Mouse (Mus musculus) heart, embryonic 15.5 days (tissue): Measurements from ENCODE around the gene Ttc16. TPM values are rescaled to one million over a fixed set of nuclear protein-coding genes. Genes with fewer than 3 reads are reported as not detected.
A peak's percentile ranks its signal among the peaks of the same experiment; 100 is the strongest.

ENCODE experiments used
- ATAC-seq: fragments of 200-750 bp; cut with Nextera tagmentation; replicated peaks from 2 replicates; pipeline ENCODE4 v1.8.0; 2017; ENCODE audit warnings: low read depth, moderate TSS enrichment; ENCODE audit not compliant: insufficient number of reproducible peaks, insufficient read depth, low FRiP score
- H3K27ac ChIP-seq: fragments of 300-500 bp; sonication (generic); 2 replicates; pipeline ENCODE4 v1.5.1; 2015; ENCODE audit warnings: mild to moderate bottlenecking, inconsistent platforms
- H3K27me3 ChIP-seq: fragments of 300-500 bp; sonication (generic); 2 replicates; pipeline ENCODE4 v1.6.1; 2015; ENCODE audit warnings: inconsistent platforms
- H3K36me3 ChIP-seq: fragments of 300-500 bp; sonication (generic); 2 replicates; pipeline ENCODE4 v1.6.1; 2015; ENCODE audit warnings: mild to moderate bottlenecking, inconsistent platforms
- H3K4me1 ChIP-seq: fragments of 300-500 bp; sonication (generic); replicated peaks from 2 replicates; pipeline ENCODE4 v1.6.1; 2015; ENCODE audit warnings: inconsistent platforms
- H3K4me2 ChIP-seq: fragments of 300-500 bp; sonication (generic); 2 replicates; pipeline ENCODE4 v1.6.1; 2015; ENCODE audit warnings: inconsistent platforms, mild to moderate bottlenecking, moderate library complexity
- H3K4me3 ChIP-seq: fragments of 300-500 bp; sonication (generic); 2 replicates; pipeline ENCODE4 v1.5.1; 2015; ENCODE audit warnings: mild to moderate bottlenecking, inconsistent platforms
- H3K9ac ChIP-seq: fragments of 300-500 bp; sonication (generic); 2 replicates; pipeline ENCODE4 v1.6.1; 2015; ENCODE audit warnings: mild to moderate bottlenecking, inconsistent platforms
- H3K9me3 ChIP-seq: fragments of 300-500 bp; sonication (generic); replicated peaks from 2 replicates; pipeline ENCODE4 v1.6.1; 2016; ENCODE audit warnings: inconsistent platforms
- WGBS: fragments of 180-500 bp; shearing (Covaris S2); methylation state at CpG from one replicate; pipeline ENCODE4 v1.1.7; 2015; ENCODE audit warnings: mixed read lengths; 5-methylcytosine and 5-hydroxymethylcytosine counted together
- polyA plus RNA-seq: library from polyadenylated mRNA; unstranded; fragments of >200 nt; fragmentation: Nextera tagmentation; extraction: Ambion mirVana; gene quantifications from 2 replicates; pipeline ENCODE4 v1.2.1, GENCODE M21; 2015

Ttc16 gene
- polyA plus RNA-seq, 1 experiment from 2014 or later, result 0.15 TPM

DNA sequence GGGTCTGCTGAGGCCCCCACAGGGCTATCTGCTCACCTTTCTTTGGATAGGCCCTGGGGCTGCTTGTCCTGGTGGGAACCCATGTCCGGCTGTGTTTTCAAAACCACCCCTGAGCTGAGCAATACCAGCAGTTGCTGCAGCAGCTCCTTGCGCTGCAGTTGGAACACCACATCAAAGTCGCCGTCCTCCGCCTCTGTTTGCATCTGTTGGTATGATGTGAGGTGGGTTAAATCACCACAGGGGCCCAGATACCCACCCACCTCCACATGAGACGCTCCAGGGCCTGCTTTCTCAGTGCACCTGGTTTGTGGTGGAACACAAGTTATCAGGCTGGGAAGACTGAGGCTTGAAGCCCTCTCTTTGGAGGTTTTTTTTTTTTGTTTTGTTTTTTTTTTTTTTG lies 2.6 kb upstream of the Ttc16 start:
- 79% methylated on average over 6 of the region's 6 CpGs for WGBS
- H3K36me3 ChIP-seq, result no peaks in the 10 kb centered on the region
- no peak overlapping the region for H3K27ac ChIP-seq
- no peak overlapping the region for H3K4me3 ChIP-seq
- H3K27me3 ChIP-seq, result peaks cover 5% of the 10 kb centered on the region; the same call in 1 of the 2 replicates
- ATAC-seq, result no peak
- no peak overlapping the region for H3K4me2 ChIP-seq
- H3K9me3 ChIP-seq, result no peaks in the 10 kb centered on the region
- H3K9ac ChIP-seq, result no peak overlapping the region
- peaks cover 16% of the 10 kb centered on the region for H3K4me1 ChIP-seq

DNA sequence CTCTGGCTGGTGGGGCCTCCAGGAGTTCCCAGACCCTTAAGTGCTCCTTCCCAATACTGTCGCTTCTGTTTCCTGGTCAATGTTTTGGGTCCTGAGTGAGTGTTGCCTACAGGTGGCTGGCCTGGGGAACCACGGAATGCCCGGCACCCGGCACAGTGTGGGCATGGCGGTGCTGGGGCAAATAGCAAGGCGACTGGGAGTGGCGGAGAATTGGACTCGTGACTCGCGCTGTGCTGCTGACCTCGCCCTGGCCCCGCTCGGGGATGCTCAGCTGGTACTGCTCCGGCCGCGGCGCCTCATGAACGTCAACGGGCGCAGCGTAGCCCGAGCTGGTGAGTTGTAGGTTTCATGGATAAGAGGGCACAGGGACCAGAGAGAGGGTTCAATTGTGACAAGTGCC lies 759 bp upstream of the Ttc16 start:
- H3K9me3 ChIP-seq, result no peaks in the 10 kb centered on the region
- peak overlapping the region; percentile 64 for H3K4me3 ChIP-seq
- peaks cover 5% of the 10 kb centered on the region; the same call in 1 of the 2 replicates for H3K27me3 ChIP-seq
- WGBS, result 27% methylated on average over 22 of the region's 22 CpGs
- H3K4me2 ChIP-seq, result peak overlapping the region; percentile 94
- H3K27ac ChIP-seq, result no peak overlapping the region
- peaks cover 20% of the 10 kb centered on the region for H3K4me1 ChIP-seq
- no peaks in the 10 kb centered on the region for H3K36me3 ChIP-seq
- peak overlapping the region; percentile 60; the same call in 1 of the 2 replicates for H3K9ac ChIP-seq
- no peak for ATAC-seq

DNA sequence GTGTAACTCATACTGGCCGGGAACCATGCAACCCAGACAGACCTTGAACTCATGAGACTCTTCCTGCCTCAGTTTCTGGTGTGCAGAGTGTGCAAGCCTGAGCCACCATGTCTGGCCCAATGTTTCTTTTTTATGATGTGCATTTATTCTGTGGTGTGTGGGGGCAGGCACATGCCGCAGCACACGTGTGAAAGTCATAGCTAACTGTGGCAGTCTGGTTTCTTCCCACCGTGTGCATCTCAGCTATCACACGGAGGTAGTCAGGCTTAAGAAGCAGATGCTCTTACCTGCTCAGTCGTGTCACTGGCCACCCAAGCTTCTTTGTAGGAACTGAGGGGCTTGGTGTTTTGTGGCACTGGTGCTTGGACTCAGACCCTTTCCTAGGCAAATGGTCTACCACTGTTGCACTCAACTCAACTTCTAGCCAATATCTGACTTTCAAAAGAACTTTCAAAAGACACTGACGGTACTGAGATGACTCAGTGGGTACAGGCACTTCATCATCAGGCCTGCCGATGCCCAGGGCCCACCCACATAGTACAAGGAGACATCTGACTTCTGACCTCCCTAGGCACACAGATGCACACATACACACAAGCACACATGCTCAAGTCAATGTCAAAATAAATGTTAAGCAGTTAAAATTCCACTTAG lies 2.7 kb downstream of the Ttc16 start:
- no peak overlapping the region for H3K4me2 ChIP-seq
- H3K27ac ChIP-seq, result no peak overlapping the region
- no peak overlapping the region for H3K9ac ChIP-seq
- no peaks in the 10 kb centered on the region for H3K9me3 ChIP-seq
- H3K4me3 ChIP-seq, result no peak overlapping the region
- H3K36me3 ChIP-seq, result no peaks in the 10 kb centered on the region
- H3K27me3 ChIP-seq, result peaks cover 5% of the 10 kb centered on the region; the same call in 1 of the 2 replicates
- ATAC-seq, result no peak
- peaks cover 17% of the 10 kb centered on the region for H3K4me1 ChIP-seq
- WGBS, result 76% methylated on average over 8 of the region's 8 CpGs

DNA sequence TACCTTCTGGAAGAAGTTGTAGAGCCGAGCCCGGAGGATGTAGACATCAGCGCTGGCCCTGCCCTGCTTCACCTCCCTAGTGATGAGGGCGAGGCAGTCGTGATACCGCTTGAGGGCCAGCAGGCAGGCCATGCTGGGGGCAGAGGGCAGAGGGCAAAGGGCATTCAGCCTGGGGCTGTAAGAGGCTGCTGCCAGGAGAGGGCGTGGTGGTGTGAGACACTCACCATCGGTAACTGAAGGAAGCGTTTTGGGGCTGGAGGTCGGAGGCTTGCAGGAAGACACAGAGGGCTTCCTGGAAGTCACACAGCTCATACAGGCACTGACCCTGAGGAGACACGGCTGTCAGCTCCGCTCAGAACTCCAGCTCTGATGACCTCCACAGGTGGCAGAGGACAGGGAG lies 3.5 kb downstream of the Ttc16 start:
- no peaks in the 10 kb centered on the region for H3K36me3 ChIP-seq
- no peak overlapping the region for H3K4me3 ChIP-seq
- peaks cover 5% of the 10 kb centered on the region; the same call in 1 of the 2 replicates for H3K27me3 ChIP-seq
- 26% methylated on average over 12 of the region's 12 CpGs for WGBS
- H3K27ac ChIP-seq, result no peak overlapping the region
- peaks cover 17% of the 10 kb centered on the region for H3K4me1 ChIP-seq
- no peaks in the 10 kb centered on the region for H3K9me3 ChIP-seq
- no peak overlapping the region for H3K9ac ChIP-seq
- no peak overlapping the region for H3K4me2 ChIP-seq
- ATAC-seq, result no peak

DNA sequence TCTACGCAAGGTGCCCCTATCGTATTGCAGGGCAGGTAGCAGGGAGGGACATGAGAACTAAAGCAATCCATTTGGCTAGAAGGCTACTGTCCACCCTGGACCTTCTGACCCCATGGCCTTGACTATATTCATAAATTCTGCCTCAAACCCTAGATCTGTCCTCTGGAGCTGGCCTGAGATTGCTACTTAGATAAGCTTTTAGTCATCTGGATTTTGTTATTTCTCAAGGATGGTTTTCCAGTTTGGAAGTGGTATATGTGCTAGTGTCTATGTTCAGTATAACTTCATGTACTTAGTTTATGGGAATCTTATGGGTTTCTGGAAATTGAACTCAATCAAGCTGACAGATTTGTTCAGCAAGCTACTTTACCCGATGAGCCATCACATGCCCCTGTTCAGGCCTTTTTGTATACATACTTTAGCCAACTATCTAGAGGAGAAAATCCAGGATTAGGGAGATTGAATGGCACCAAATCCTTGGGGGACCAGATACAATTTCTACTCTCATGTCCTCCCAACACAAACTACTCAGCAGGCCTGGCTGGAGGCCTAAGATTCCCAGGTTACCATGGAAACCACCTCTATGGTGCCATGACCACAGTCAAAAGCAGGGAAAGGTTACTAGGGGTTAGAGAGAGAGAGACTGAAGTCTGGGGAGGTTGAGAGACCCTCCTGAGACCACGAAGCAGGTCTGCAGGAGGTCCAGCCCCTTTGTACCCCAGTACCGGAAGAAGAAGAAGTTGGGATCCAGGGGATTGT lies 5.9 kb downstream of the Ttc16 start:
- 89% methylated on average over 5 of the region's 5 CpGs for WGBS
- Histone ChIP-seq H3K4me3 (no peak overlapping the region), H3K9me3 (no peaks in the 10 kb centered on the region), H3K27me3 (no peaks in the 10 kb centered on the region), H3K9ac (no peak overlapping the region), H3K4me1 (peaks cover 4% of the 10 kb centered on the region; the same call in 1 of the 2 replicates), H3K27ac (no peak overlapping the region), H3K4me2 (no peak overlapping the region), H3K36me3 (no peaks in the 10 kb centered on the region)
- no peak for ATAC-seq

DNA sequence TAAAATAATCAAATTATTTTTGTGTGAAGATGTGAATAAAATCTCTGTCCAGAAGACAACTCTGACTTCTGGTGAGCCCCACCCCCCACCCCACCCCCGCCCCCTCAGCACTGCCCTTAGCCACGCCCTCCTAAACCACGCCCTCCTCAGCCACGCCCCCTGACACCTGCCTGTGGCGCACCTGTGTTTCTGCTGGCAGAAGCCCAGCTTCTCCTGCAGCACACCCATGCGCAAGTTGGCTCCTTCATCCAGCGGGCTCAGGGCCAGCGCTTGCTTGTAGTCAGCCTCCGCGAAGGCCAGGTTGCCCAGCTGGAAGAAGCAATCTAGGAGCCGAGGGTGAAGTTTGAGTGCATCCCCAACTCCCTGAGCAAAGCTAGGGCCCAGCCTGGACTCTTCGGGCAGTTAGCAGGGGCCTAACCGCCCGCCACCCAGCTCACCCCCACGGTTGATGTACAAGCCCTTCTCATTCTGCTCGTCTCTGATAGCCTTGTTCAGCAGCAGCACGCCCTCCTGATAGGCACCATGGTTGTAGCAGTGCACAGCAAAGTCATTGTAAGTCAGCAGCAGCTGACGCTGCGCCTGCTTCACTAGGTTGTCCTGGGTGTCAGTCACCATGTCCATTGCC lies 6.7 kb downstream of the Ttc16 start:
- no peak overlapping the region for H3K4me3 ChIP-seq
- H3K9me3 ChIP-seq, result no peaks in the 10 kb centered on the region
- H3K27me3 ChIP-seq, result no peaks in the 10 kb centered on the region
- H3K4me1 ChIP-seq, result peaks cover 4% of the 10 kb centered on the region; the same call in 1 of the 2 replicates
- 51% methylated on average over 19 of the region's 19 CpGs for WGBS
- H3K4me2 ChIP-seq, result no peak overlapping the region
- no peak overlapping the region for H3K27ac ChIP-seq
- no peaks in the 10 kb centered on the region for H3K36me3 ChIP-seq
- H3K9ac ChIP-seq, result no peak overlapping the region
- ATAC-seq, result no peak; the same call in 1 of the 2 replicates

DNA sequence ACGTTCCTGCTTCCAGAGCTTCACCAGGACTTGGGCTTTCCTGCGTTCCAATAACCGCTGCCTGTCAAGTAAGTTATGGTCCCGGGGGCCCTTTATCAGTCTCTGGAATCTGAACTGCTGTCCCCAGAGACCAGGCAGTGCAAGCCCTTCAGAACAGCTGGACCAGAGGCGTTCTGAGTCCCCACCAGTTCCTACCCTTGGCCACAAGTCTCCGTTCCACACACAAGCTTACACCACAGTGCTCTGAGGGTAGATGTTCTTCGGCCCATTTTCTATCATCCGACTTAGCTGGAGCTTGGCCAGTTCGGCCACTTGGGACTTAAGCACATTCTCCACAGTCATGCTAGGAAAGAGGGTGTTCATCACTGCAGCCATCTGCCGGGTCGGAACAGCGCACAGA lies 8.2 kb downstream of the Ttc16 start:
- no peak overlapping the region for H3K27ac ChIP-seq
- no peak overlapping the region for H3K9ac ChIP-seq
- no peak overlapping the region for H3K4me2 ChIP-seq
- no peak for ATAC-seq
- H3K36me3 ChIP-seq, result peaks cover 7% of the 10 kb centered on the region; the same call in 1 of the 2 replicates
- H3K4me3 ChIP-seq, result no peak overlapping the region
- peaks cover 4% of the 10 kb centered on the region; the same call in 1 of the 2 replicates for H3K4me1 ChIP-seq
- WGBS, result 71% methylated on average over 12 of the region's 12 CpGs
- H3K9me3 ChIP-seq, result no peaks in the 10 kb centered on the region
- H3K27me3 ChIP-seq, result no peaks in the 10 kb centered on the region

DNA sequence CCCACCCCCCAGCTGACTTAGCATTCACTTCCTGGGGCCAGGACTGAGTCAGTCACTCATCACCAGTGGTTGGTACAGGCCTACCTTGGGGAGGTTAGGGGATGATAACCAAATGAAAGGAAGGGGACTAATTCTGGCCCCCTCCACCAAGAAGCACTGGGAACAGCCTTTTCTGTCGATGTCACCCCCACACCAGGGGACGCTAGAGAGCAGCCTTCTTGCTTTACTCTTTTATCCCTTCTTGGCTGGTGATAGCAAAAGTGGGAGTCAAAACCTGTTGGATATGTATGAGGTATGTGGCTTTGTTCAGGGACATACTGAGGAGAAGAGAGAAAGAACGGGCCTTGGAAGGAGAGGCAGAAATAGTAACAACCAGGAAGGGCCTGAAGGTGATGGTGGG lies 12.1 kb downstream of the Ttc16 start:
- H3K4me1 ChIP-seq, result no peaks in the 10 kb centered on the region; the same call in 1 of the 2 replicates
- H3K9ac ChIP-seq, result no peak overlapping the region
- no peak overlapping the region for H3K27ac ChIP-seq
- peaks cover 20% of the 10 kb centered on the region; the same call in 1 of the 2 replicates for H3K36me3 ChIP-seq
- no peak overlapping the region for H3K4me2 ChIP-seq
- no peak for ATAC-seq
- H3K9me3 ChIP-seq, result no peaks in the 10 kb centered on the region
- H3K4me3 ChIP-seq, result no peak overlapping the region
- 72% methylated on average over 3 of the region's 3 CpGs for WGBS
- H3K27me3 ChIP-seq, result no peaks in the 10 kb centered on the region

DNA sequence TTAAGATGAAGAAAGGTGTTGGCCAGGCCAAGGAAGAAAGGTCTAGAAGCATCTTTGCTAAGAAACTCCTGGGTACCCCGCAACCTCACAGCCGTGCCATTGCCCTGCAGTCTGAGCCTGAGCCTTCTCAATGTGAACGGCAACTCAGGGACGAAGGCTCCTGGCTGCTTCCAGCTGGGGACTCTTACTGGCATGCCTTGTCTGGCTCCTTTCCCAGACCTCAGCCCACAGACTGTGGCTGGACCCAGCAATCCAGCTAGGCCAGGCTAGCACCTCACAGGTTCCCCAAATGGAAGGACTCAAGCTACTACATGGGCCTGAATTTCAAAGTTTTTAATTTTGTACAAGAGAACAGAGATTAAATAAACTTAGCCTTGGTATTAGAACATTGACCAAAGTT lies 13.6 kb downstream of the Ttc16 start:
- WGBS, result 62% methylated on average over 4 of the region's 4 CpGs
- Histone ChIP-seq H3K9ac (no peak overlapping the region), H3K36me3 (peaks cover 20% of the 10 kb centered on the region; the same call in 1 of the 2 replicates), H3K27me3 (no peaks in the 10 kb centered on the region), H3K27ac (no peak overlapping the region; the same call in 1 of the 2 replicates), H3K4me1 (peaks cover 6% of the 10 kb centered on the region), H3K9me3 (no peaks in the 10 kb centered on the region), H3K4me3 (no peak overlapping the region), H3K4me2 (no peak overlapping the region)
- no peak for ATAC-seq

DNA sequence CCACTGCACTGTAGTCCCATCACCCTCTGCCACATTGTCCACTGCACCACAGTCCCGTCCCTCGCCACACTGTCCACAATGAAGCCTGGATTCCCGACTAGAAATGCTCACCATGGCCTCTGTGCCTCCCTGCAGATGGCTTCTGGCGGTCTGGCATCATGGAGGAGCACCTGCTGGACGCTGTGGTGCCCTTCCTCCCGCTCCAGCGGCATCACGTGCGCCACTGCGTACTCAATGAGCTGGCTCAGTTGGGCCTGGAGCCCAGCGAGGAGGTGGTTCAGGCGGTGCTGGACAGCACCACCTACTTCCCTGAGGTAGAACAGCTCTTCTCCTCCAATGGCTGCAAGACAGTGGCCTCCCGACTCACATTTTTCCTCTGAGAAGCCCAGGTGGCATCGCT lies 14.1 kb downstream of the Ttc16 start:
- WGBS, result 88% methylated on average over 14 of the region's 14 CpGs
- ATAC-seq, result no peak
- Histone ChIP-seq H3K4me2 (no peak overlapping the region), H3K27ac (no peak overlapping the region), H3K27me3 (no peaks in the 10 kb centered on the region), H3K4me3 (no peak overlapping the region), H3K36me3 (peaks cover 20% of the 10 kb centered on the region; the same call in 1 of the 2 replicates), H3K9ac (no peak overlapping the region), H3K9me3 (no peaks in the 10 kb centered on the region), H3K4me1 (peaks cover 6% of the 10 kb centered on the region)

DNA sequence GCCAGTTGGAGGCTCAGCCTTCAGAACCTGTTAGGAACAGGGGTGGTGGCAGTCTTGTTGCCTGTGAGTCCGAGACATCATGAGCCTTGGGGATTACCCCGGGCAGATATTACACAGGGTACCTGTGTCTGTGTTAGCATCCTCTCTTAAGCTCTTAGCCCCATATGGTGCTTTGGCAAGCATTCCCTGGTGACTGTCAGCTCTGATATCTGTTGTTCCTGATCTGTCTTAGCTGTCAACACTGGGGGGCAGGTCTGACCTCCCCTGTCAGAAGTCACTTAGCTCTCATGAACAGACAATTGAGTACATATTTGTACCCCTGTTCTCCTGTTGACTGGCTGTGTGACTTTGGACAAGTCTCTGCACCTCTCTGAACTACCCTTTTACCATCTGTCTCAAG lies 16.4 kb downstream of the Ttc16 start:
- peaks cover 27% of the 10 kb centered on the region; the same call in 1 of the 2 replicates for H3K36me3 ChIP-seq
- no peak overlapping the region for H3K4me3 ChIP-seq
- no peak overlapping the region for H3K4me2 ChIP-seq
- no peak overlapping the region for H3K27ac ChIP-seq
- 68% methylated on average over 2 of the region's 2 CpGs for WGBS
- no peaks in the 10 kb centered on the region for H3K9me3 ChIP-seq
- ATAC-seq, result no peak
- H3K27me3 ChIP-seq, result no peaks in the 10 kb centered on the region
- H3K4me1 ChIP-seq, result peaks cover 6% of the 10 kb centered on the region
- H3K9ac ChIP-seq, result no peak overlapping the region
